Mouse (Mus musculus) hindbrain, embryonic 14.5 days (tissue): ENCODE data around the gene Ano5. TPM values are rescaled to one million over a fixed set of nuclear protein-coding genes. Genes with fewer than 3 reads are reported as not detected.
A peak's percentile ranks its signal among the peaks of the same experiment; 100 is the strongest.

ENCODE experiments used
- ATAC-seq: fragments of 200-750 bp; cut with Nextera tagmentation; 2 replicates; pipeline ENCODE4 v1.8.0; 2017; ENCODE audit warnings: moderate number of reproducible peaks, mild to moderate bottlenecking, moderate TSS enrichment, moderate library complexity; ENCODE audit not compliant: low FRiP score
- DNase-seq: peaks from one replicate; pipeline ENCODE4 v3.0.0-alpha.2; 2015; ENCODE audit warnings: low spot score
- H3K27ac ChIP-seq: fragments of 300-500 bp; sonication (generic); 2 replicates; pipeline ENCODE4 v1.5.1; 2014; ENCODE audit warnings: mild to moderate bottlenecking, moderate library complexity
- H3K27me3 ChIP-seq: fragments of 300-500 bp; sonication (generic); 2 replicates; pipeline ENCODE4 v1.6.1; 2014; ENCODE audit warnings: mild to moderate bottlenecking, low read length, mixed read lengths; ENCODE audit not compliant: control insufficient read depth, insufficient read depth
- H3K36me3 ChIP-seq: fragments of 300-500 bp; sonication (generic); replicated peaks from 2 replicates; pipeline ENCODE4 v1.6.1; 2014; ENCODE audit not compliant: control insufficient read depth, insufficient read depth
- H3K4me1 ChIP-seq: fragments of 300-500 bp; sonication (generic); replicated peaks from 2 replicates; pipeline ENCODE4 v1.6.1; 2014; ENCODE audit warnings: antibody characterized with exemption, low read length, mixed read lengths; ENCODE audit not compliant: control insufficient read depth, insufficient read depth
- H3K4me2 ChIP-seq: fragments of 300-500 bp; sonication (generic); replicated peaks from 2 replicates; pipeline ENCODE4 v1.6.1; 2014; ENCODE audit warnings: mild to moderate bottlenecking, moderate library complexity
- H3K4me3 ChIP-seq: fragments of 300-500 bp; sonication (generic); replicated peaks from 2 replicates; pipeline ENCODE4 v1.5.1; 2014; ENCODE audit warnings: mild to moderate bottlenecking, low read length
- H3K9ac ChIP-seq: fragments of 300-500 bp; sonication (generic); 2 replicates; pipeline ENCODE4 v1.6.1; 2014
- H3K9me3 ChIP-seq: fragments of 300-500 bp; sonication (generic); 2 replicates; pipeline ENCODE4 v1.6.1; 2016; ENCODE audit warnings: low read length; ENCODE audit not compliant: control insufficient read depth
- WGBS: fragments of 180-500 bp; shearing (Covaris S2); extraction: QIAGEN DNeasy Blood & Tissue Kit; methylation state at CpG from one replicate; pipeline ENCODE4 v1.1.7; 2014; 5-methylcytosine and 5-hydroxymethylcytosine counted together
- polyA plus RNA-seq: library from polyadenylated mRNA; unstranded; fragments of >200 nt; fragmentation: Nextera tagmentation; extraction: Ambion mirVana; gene quantifications from 2 replicates; pipeline ENCODE4 v1.2.1, GENCODE M21; 2014

Ano5 gene
- 1.4 and 1.5 TPM in 2 replicates for polyA plus RNA-seq

GRCm38 (mm10) chr7:51510671-51511651 lies at the start of gene Ano5:
Ano5 (plus strand) TSS chr7:51511029.
- WGBS, result 2% methylated on average over 45 of the region's 45 CpGs
- H3K9me3 ChIP-seq, result no peaks in the 10 kb centered on the region
- peak within 1 kb of the TSS; percentile 84 for H3K4me2 ChIP-seq
- peak; percentile 79 for ATAC-seq
- peak; percentile 30 for DNase-seq
- H3K4me3 ChIP-seq, result peak within 1 kb of the TSS; percentile 51
- no peaks in the 10 kb centered on the region for H3K4me1 ChIP-seq
- H3K36me3 ChIP-seq, result no peaks in the 10 kb centered on the region
- peaks cover 9% of the 10 kb centered on the region for H3K27me3 ChIP-seq
- H3K9ac ChIP-seq, result peak within 1 kb of the TSS; percentile 73
- H3K27ac ChIP-seq, result no peak within 1 kb of the TSS

GRCm38 (mm10) chr7:51499396-51499795 lies 11.4 kb upstream of the Ano5 start:
- Histone ChIP-seq H3K9me3 (no peaks in the 10 kb centered on the region), H3K4me3 (no peak overlapping the region), H3K27ac (no peak overlapping the region), H3K27me3 (no peaks in the 10 kb centered on the region), H3K4me1 (no peaks in the 10 kb centered on the region), H3K36me3 (no peaks in the 10 kb centered on the region), H3K9ac (no peak overlapping the region), H3K4me2 (no peak overlapping the region)
- peak; percentile 72 for DNase-seq
- 0 out of 2 replicates have a peak, but pooled peaks have one; percentile 27 for ATAC-seq
- 44% methylated on average over 2 of the region's 2 CpGs for WGBS

GRCm38 (mm10) chr7:51503940-51504339 lies 6.9 kb upstream of the Ano5 start:
- no peak overlapping the region for H3K4me3 ChIP-seq
- no peak overlapping the region for H3K9ac ChIP-seq
- H3K4me1 ChIP-seq, result no peaks in the 10 kb centered on the region
- ATAC-seq (no peak), DNase-seq (no peak)
- H3K27me3 ChIP-seq, result no peaks in the 10 kb centered on the region
- no peaks in the 10 kb centered on the region for H3K9me3 ChIP-seq
- 56% methylated on average over 2 of the region's 2 CpGs for WGBS
- H3K27ac ChIP-seq, result no peak overlapping the region
- no peaks in the 10 kb centered on the region for H3K36me3 ChIP-seq
- H3K4me2 ChIP-seq, result no peak overlapping the region

DNA sequence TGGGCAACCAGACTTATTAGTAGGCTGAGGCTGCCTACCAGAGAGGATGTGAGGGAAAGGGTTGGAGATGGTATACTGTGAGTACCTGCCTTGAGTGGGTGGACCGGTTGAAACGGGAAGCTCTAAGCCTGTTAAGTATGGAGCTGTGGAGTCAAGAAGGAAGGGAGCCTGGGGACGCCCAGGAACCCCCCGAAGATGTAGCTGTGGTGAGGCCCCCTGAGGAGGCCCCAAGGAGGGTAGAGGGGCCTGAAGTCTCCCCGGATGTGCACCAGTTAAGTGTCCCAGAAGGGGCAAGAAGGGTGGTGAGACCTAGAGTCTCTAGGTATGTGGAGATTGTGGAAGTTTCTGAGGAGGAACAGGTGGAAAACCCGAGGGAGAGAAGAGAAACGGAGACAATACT lies 682 bp upstream of the Ano5 start:
- no peak overlapping the region for H3K27ac ChIP-seq
- H3K9ac ChIP-seq, result no peak overlapping the region
- no peaks in the 10 kb centered on the region for H3K36me3 ChIP-seq
- 83% methylated on average over 7 of the region's 7 CpGs for WGBS
- no peaks in the 10 kb centered on the region for H3K4me1 ChIP-seq
- H3K27me3 ChIP-seq, result peaks cover 9% of the 10 kb centered on the region
- H3K4me3 ChIP-seq, result no peak overlapping the region
- ATAC-seq, result peak; percentile 17; the same call in 1 of the 2 replicates
- no peaks in the 10 kb centered on the region for H3K9me3 ChIP-seq
- peak overlapping the region; percentile 84 for H3K4me2 ChIP-seq
- DNase-seq, result no peak

DNA sequence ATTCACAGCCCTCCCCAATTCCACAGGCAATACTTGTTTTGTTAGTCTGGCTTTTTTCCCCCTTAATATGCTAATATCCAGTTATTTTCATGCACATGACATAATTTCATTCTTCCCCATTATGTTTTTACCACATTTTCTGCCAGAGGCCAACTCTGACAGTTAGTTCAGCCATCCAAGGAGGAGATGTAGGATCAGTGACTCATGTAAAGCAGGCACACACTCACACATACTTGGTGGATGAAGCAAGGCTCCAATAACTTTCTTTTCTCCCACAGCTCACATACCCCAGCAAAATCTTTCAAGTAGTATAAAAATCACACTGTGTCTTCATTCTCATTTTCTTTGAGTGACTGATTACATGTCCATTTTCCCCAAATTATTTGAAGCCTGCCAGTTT lies 28.5 kb downstream of the Ano5 start:
- no peak for ATAC-seq
- Histone ChIP-seq H3K9me3 (no peaks in the 10 kb centered on the region), H3K27me3 (no peaks in the 10 kb centered on the region), H3K4me3 (no peak overlapping the region), H3K36me3 (no peaks in the 10 kb centered on the region), H3K4me1 (no peaks in the 10 kb centered on the region), H3K27ac (no peak overlapping the region), H3K4me2 (no peak overlapping the region), H3K9ac (no peak overlapping the region)
- DNase-seq, result no peak

DNA sequence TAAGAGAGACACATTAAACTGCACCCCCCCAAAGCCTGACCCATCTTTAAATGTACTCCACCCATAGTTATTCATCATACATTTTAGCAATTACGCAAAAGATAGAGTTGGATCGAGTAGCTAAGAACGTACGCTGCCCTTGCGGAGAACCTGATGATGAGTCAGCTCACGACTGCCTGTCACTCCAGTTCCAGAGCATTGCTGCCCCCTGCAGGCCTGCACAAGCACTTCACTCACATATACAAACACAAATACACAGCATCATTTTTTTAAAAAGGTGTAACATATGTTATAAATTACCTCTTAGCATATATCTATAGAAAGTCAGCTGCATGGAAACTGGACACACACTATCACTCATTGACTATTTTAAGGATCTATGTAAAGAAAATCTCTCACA lies 29.9 kb downstream of the Ano5 start:
- Histone ChIP-seq H3K27ac (no peak overlapping the region), H3K27me3 (no peaks in the 10 kb centered on the region), H3K9me3 (no peaks in the 10 kb centered on the region), H3K36me3 (no peaks in the 10 kb centered on the region), H3K4me2 (no peak overlapping the region), H3K4me1 (no peaks in the 10 kb centered on the region), H3K4me3 (no peak overlapping the region), H3K9ac (no peak overlapping the region)
- ATAC-seq (no peak), DNase-seq (no peak)
- 69% methylated on average over 6 of the region's 6 CpGs for WGBS

DNA sequence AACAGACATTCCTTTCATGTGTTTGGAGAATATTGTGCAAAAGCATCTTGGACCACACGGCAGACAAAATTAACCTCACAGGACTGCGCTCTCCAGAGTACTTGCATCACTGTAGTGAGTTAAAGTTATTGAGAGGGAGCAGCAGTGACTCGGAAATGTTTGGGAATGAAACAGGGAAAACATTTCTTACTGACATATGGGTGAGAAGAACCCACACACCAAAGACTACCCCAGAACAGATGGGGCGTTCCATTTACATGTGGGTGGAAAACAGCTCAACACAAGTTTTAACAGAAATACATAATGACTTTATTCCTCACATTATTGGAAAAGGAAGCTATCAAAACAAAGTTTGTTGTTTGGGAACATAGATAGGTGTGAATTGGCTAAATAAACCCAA lies 89.2 kb downstream of the Ano5 start:
- no peak overlapping the region for H3K27ac ChIP-seq
- no peak for ATAC-seq
- DNase-seq, result no peak
- no peaks in the 10 kb centered on the region for H3K36me3 ChIP-seq
- no peaks in the 10 kb centered on the region for H3K27me3 ChIP-seq
- H3K9ac ChIP-seq, result no peak overlapping the region
- no peaks in the 10 kb centered on the region for H3K4me1 ChIP-seq
- H3K4me3 ChIP-seq, result no peak overlapping the region
- WGBS, result 89% methylated on average over 4 of the region's 4 CpGs
- H3K4me2 ChIP-seq, result no peak overlapping the region
- no peaks in the 10 kb centered on the region for H3K9me3 ChIP-seq

GRCm38 (mm10) chr7:51603741-51604140 lies 92.9 kb downstream of the Ano5 start:
- ATAC-seq (no peak), DNase-seq (no peak)
- H3K9ac ChIP-seq, result no peak overlapping the region
- no peak overlapping the region for H3K27ac ChIP-seq
- no peaks in the 10 kb centered on the region for H3K27me3 ChIP-seq
- no peaks in the 10 kb centered on the region for H3K9me3 ChIP-seq
- no peak overlapping the region for H3K4me2 ChIP-seq
- H3K4me3 ChIP-seq, result no peak overlapping the region
- 93% methylated on average over 12 of the region's 12 CpGs for WGBS
- no peaks in the 10 kb centered on the region for H3K4me1 ChIP-seq
- no peaks in the 10 kb centered on the region for H3K36me3 ChIP-seq

DNA sequence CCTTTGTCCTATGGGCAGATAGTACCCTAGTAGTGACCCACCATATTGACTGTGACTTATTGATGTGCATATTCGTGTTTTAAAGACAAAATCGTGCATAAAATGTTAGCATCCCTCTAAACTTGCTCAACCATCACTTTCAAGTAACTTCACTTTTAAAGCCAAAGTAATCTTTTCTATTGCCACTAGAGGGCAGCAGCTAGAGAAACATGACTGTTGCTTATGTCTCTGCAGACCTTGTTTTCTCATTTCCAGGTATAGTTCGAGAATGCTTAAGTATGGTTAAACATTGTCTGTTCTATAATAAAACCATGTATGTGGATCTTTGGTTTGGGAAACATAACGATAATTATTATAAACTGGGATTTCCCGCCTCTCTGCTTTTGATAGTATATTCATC lies 103.6 kb downstream of the Ano5 start:
- Histone ChIP-seq H3K27ac (no peak overlapping the region), H3K27me3 (peaks cover 8% of the 10 kb centered on the region; the same call in 1 of the 2 replicates), H3K36me3 (no peaks in the 10 kb centered on the region), H3K9me3 (no peaks in the 10 kb centered on the region), H3K4me2 (no peak overlapping the region), H3K4me3 (no peak overlapping the region), H3K4me1 (no peaks in the 10 kb centered on the region), H3K9ac (no peak overlapping the region)
- ATAC-seq, result no peak
- DNase-seq, result peak; percentile 76
- WGBS, result 40% methylated on average over 5 of the region's 5 CpGs
